Mouse (Mus musculus): ENCODE results near the gene H2al1c. TPM values are rescaled to one million over a fixed set of nuclear protein-coding genes. Genes with fewer than 3 reads are reported as not detected.
"Not testable (repeated sequence)": the region's sequence is repeated elsewhere in the genome, so short reads cannot be mapped to it uniquely, and the experiment has no call there.

H2al1c gene
- polyA plus RNA-seq, 1 experiment: not detected

GRCm38 (mm10) chrX:11289244-11289643, 16.2 kb upstream of the H2al1c start:
- Histone ChIP-seq H3K27me3 (ENCODE audit: control insufficient read depth, insufficient read depth, low read length) (no peaks in the 10 kb centered on the region), H3K4me3 (ENCODE audit: control insufficient read depth, low read depth, low read length) (no peak overlapping the region), H3K36me3 (ENCODE audit: control insufficient read depth, insufficient read depth, low read length) (no peaks in the 10 kb centered on the region), H3K27ac (ENCODE audit: control insufficient read depth, insufficient read depth, low read depth, low read length) (no peak overlapping the region), H3K4me1 (ENCODE audit: control insufficient read depth, insufficient read depth, low read length) (no peaks in the 10 kb centered on the region)
- no peak for TF ChIP-seq CTCF (IDR thresholded peaks at IDR 0.05; ENCODE audit: control insufficient read depth, insufficient read depth, insufficient replicate concordance, low read depth, low read length)
- TF ChIP-seq POLR2A (IDR thresholded peaks at IDR 0.05; ENCODE audit: control insufficient read depth, low read depth, low read length): no peak

- not testable (repeated sequence) for H3K4me1 ChIP-seq (ENCODE audit: control insufficient read depth, insufficient read depth, low read length); H3K27ac ChIP-seq (ENCODE audit: control insufficient read depth, insufficient read depth, low read depth, low read length); H3K36me3 ChIP-seq (ENCODE audit: control insufficient read depth, insufficient read depth, low read length); H3K27me3 ChIP-seq (ENCODE audit: control insufficient read depth, insufficient read depth, low read length); H3K4me3 ChIP-seq (ENCODE audit: control insufficient read depth, low read depth, low read length)
These were observed 6.5 kb upstream of the H2al1c start, which contains the start of gene H2al1a for GRCm38 (mm10) chrX:11298957-11299356. Gene H2al1a (plus strand): TSS chrX:11299257.

DNA sequence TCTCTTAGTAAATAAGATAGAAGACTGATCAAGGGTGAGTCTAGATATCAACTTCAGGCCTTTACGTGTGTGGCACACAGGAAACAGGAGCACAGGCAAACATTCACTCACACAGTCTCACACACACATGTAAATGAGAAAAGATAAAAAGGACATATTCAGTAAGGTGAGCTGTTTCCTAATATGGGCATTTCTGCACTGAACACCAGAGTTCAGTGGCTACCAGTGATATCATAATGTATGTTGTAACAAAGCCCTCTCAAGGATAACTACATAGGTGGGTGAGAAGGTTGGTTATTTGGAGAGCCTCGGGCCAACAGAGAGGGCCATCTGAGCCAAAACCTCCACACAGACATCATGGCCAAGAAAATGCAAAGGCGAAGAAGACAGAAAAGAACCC, 3.3 kb upstream of the H2al1c start, which contains the start of gene H2al1b:
H2al1b (plus strand) TSS at position 301 of the 400 bp plus-strand sequence.
- H3K36me3 ChIP-seq (ENCODE audit: control insufficient read depth, insufficient read depth, low read length); H3K27me3 ChIP-seq (ENCODE audit: control insufficient read depth, insufficient read depth, low read length); H3K27ac ChIP-seq (ENCODE audit: control insufficient read depth, insufficient read depth, low read depth, low read length); H3K4me1 ChIP-seq (ENCODE audit: control insufficient read depth, insufficient read depth, low read length); H3K4me3 ChIP-seq (ENCODE audit: control insufficient read depth, low read depth, low read length): not testable (repeated sequence)

DNA sequence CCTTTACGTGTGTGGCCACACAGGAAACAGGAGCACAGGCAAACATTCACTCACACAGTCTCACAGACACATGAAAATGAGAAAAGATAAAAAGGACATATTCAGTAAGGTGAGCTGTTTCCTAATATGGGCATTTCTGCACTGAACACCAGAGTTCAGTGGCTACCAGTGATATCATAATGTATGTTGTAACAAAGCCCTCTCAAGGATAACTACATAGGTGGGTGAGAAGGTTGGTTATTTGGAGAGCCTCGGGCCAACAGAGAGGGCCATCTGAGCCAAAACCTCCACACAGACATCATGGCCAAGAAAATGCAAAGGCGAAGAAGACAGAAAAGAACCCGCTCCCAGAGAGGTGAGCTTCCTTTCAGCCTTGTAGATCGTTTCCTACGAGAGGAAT, 3.1 kb downstream of the H2al1c start, which contains the start of gene H2al1d:
H2al1d (plus strand) TSS at position 301 of the 400 bp plus-strand sequence.
- H3K4me1 ChIP-seq (ENCODE audit: control insufficient read depth, insufficient read depth, low read length); H3K36me3 ChIP-seq (ENCODE audit: control insufficient read depth, insufficient read depth, low read length); H3K27ac ChIP-seq (ENCODE audit: control insufficient read depth, insufficient read depth, low read depth, low read length); H3K4me3 ChIP-seq (ENCODE audit: control insufficient read depth, low read depth, low read length); H3K27me3 ChIP-seq (ENCODE audit: control insufficient read depth, insufficient read depth, low read length): not testable (repeated sequence)

DNA sequence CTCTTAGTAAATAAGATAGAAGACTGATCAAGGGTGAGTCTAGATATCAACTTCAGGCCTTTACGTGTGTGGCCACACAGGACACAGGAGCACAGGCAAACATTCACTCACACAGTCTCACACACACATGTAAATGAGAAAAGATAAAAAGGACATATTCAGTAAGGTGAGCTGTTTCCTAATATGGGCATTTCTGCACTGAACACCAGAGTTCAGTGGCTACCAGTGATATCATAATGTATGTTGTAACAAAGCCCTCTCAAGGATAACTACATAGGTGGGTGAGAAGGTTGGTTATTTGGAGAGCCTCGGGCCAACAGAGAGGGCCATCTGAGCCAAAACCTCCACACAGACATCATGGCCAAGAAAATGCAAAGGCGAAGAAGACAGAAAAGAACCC, 6.2 kb downstream of the H2al1c start, which contains the start of gene H2al1e:
H2al1e (plus strand) TSS at position 301 of the 400 bp plus-strand sequence.
- H3K27ac ChIP-seq (ENCODE audit: control insufficient read depth, insufficient read depth, low read depth, low read length); H3K4me1 ChIP-seq (ENCODE audit: control insufficient read depth, insufficient read depth, low read length); H3K27me3 ChIP-seq (ENCODE audit: control insufficient read depth, insufficient read depth, low read length); H3K36me3 ChIP-seq (ENCODE audit: control insufficient read depth, insufficient read depth, low read length); H3K4me3 ChIP-seq (ENCODE audit: control insufficient read depth, low read depth, low read length): not testable (repeated sequence)

DNA sequence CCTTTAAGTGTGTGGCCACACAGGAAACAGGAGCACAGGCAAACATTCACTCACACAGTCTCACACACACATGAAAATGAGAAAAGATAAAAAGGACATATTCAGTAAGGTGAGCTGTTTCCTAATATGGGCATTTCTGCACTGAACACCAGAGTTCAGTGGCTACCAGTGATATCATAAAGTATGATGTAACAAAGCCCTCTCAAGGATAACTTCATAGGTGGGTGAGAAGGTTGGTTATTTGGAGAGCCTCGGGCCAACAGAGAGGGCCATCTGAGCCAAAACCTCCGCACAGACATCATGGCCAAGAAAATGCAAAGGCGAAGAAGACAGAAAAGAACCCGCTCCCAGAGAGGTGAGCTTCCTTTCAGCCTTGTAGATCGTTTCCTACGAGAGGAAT, 9.4 kb downstream of the H2al1c start, which contains the start of gene H2al1f:
H2al1f (plus strand) TSS at position 301 of the 400 bp plus-strand sequence.
- H3K27me3 ChIP-seq (ENCODE audit: control insufficient read depth, insufficient read depth, low read length); H3K4me3 ChIP-seq (ENCODE audit: control insufficient read depth, low read depth, low read length); H3K36me3 ChIP-seq (ENCODE audit: control insufficient read depth, insufficient read depth, low read length); H3K4me1 ChIP-seq (ENCODE audit: control insufficient read depth, insufficient read depth, low read length); H3K27ac ChIP-seq (ENCODE audit: control insufficient read depth, insufficient read depth, low read depth, low read length): not testable (repeated sequence)

DNA sequence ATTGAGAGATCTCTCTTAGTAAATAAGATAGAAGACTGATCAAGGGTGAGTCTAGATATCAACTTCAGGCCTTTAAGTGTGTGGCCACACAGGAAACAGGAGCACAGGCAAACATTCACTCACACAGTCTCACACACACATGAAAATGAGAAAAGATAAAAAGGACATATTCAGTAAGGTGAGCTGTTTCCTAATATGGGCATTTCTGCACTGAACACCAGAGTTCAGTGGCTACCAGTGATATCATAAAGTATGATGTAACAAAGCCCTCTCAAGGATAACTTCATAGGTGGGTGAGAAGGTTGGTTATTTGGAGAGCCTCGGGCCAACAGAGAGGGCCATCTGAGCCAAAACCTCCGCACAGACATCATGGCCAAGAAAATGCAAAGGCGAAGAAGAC, 12.5 kb downstream of the H2al1c start, which contains the start of gene H2al1g:
H2al1g (plus strand) TSS at position 301 of the 400 bp plus-strand sequence.
- H3K4me3 ChIP-seq (ENCODE audit: control insufficient read depth, low read depth, low read length); H3K4me1 ChIP-seq (ENCODE audit: control insufficient read depth, insufficient read depth, low read length); H3K27ac ChIP-seq (ENCODE audit: control insufficient read depth, insufficient read depth, low read depth, low read length); H3K36me3 ChIP-seq (ENCODE audit: control insufficient read depth, insufficient read depth, low read length); H3K27me3 ChIP-seq (ENCODE audit: control insufficient read depth, insufficient read depth, low read length): not testable (repeated sequence)

DNA sequence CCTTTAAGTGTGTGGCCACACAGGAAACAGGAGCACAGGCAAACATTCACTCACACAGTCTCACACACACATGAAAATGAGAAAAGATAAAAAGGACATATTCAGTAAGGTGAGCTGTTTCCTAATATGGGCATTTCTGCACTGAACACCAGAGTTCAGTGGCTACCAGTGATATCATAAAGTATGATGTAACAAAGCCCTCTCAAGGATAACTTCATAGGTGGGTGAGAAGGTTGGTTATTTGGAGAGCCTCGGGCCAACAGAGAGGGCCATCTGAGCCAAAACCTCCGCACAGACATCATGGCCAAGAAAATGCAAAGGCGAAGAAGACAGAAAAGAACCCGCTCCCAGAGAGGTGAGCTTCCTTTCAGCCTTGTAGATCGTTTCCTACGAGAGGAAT, 15.7 kb downstream of the H2al1c start, which contains the start of gene H2al1h:
H2al1h (plus strand) TSS at position 301 of the 400 bp plus-strand sequence.
- not testable (repeated sequence) for H3K4me3 ChIP-seq (ENCODE audit: control insufficient read depth, low read depth, low read length); H3K27ac ChIP-seq (ENCODE audit: control insufficient read depth, insufficient read depth, low read depth, low read length); H3K27me3 ChIP-seq (ENCODE audit: control insufficient read depth, insufficient read depth, low read length); H3K4me1 ChIP-seq (ENCODE audit: control insufficient read depth, insufficient read depth, low read length); H3K36me3 ChIP-seq (ENCODE audit: control insufficient read depth, insufficient read depth, low read length)

- H3K4me3 ChIP-seq (ENCODE audit: control insufficient read depth, low read depth, low read length); H3K4me1 ChIP-seq (ENCODE audit: control insufficient read depth, insufficient read depth, low read length); H3K36me3 ChIP-seq (ENCODE audit: control insufficient read depth, insufficient read depth, low read length); H3K27ac ChIP-seq (ENCODE audit: control insufficient read depth, insufficient read depth, low read depth, low read length); H3K27me3 ChIP-seq (ENCODE audit: control insufficient read depth, insufficient read depth, low read length): not testable (repeated sequence)
These were observed 18.9 kb downstream of the H2al1c start, which contains the start of gene H2al1i for GRCm38 (mm10) chrX:11324359-11324758. Gene H2al1i (plus strand): TSS chrX:11324659.

DNA sequence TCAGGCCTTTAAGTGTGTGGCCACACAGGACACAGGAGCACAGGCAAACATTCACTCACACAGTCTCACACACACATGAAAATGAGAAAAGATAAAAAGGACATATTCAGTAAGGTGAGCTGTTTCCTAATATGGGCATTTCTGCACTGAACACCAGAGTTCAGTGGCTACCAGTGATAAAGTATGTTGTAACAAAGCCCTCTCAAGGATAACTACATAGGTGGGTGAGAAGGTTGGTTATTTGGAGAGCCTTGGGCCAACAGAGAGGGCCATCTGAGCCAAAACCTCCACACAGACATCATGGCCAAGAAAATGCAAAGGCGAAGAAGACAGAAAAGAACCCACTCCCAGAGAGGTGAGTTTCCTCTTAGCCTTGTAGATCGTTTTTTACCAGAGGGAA, 22.1 kb downstream of the H2al1c start, which contains the start of gene H2al1j:
H2al1j (plus strand) TSS at position 301 of the 400 bp plus-strand sequence.
- H3K4me1 ChIP-seq (ENCODE audit: control insufficient read depth, insufficient read depth, low read length); H3K27me3 ChIP-seq (ENCODE audit: control insufficient read depth, insufficient read depth, low read length): not testable (repeated sequence)

More for the DNA sequence above, 22.1 kb downstream of the H2al1c start, which contains the start of gene H2al1j:
- H3K4me3 ChIP-seq (ENCODE audit: control insufficient read depth, low read depth, low read length); H3K36me3 ChIP-seq (ENCODE audit: control insufficient read depth, insufficient read depth, low read length); H3K27ac ChIP-seq (ENCODE audit: control insufficient read depth, insufficient read depth, low read depth, low read length): not testable (repeated sequence)

Measured in testis, adult 2 months (tissue).